Mouse (Mus musculus) brain, embryonic 14.5 days (tissue): ENCODE measurements at regions not wholly inside any gene's neighbourhood (a gene's known extent, or its start where the extent isn't known, plus 50 kb on each side); places are given as distances from the start of the nearest gene placed in this dataset.

Source experiments
- DNase-seq: peaks from one replicate; pipeline ENCODE4 v3.0.0-alpha.2; 2011; ENCODE audit warnings: low read depth
- CTCF ChIP-seq: fragments of 200-500 bp; IDR thresholded peaks from 2 replicates; pipeline ENCODE4 v1.5.1; 2012; ENCODE audit warnings: inconsistent platforms, mild to moderate bottlenecking, moderate library complexity, borderline replicate concordance; ENCODE audit not compliant: insufficient read depth, insufficient read length; ENCODE audit errors: extremely low read depth
- POLR2A ChIP-seq: fragments of 200-500 bp; IDR thresholded peaks from 2 replicates; pipeline ENCODE4 v1.6.1; 2012; ENCODE audit warnings: mild to moderate bottlenecking, inconsistent platforms, borderline replicate concordance; ENCODE audit not compliant: poor library complexity, insufficient read depth, insufficient read length, severe bottlenecking; ENCODE audit errors: extremely low read depth

DNA sequence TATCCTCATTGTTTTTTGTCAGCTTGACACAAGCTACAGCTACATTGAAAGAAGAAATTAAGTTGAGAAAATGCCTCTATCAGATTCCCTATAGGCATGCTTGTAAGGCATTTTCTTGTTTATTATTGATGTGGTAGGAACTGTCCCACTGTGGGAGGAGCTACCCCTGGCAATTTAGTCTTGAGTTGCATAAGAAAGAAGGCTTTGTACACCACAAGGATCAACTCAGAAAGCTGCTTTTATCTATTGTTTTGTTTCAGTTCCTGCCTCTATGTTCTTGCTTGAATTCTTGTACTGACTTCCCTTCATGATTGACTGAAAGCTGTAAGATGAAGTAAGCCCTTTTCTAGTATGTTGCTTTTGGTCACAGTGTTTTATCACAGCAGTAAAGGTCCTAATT lies 271.8 kb upstream of the Fat3 start:
- no peak for DNase-seq
- no peak for TF ChIP-seq POLR2A
- TF ChIP-seq CTCF, result no peak

DNA sequence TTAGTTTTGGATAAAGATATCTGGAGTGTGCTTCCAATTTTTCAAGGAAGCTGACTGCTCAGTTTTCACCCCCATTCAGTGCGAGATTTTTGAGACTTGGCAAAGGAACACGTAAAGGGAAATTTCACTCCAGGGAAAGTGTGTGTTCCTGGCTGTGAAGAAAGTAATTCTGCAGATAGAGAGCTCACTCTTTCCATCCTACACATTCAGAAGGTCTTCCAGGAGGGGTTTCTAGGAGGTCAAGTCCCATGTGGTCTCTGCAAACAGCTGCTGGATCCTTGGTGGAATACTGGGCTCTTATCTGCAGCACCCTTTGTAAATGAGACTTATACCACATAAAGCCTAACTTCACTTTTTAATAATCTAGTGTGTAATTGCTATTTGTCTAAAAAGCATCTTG lies 226.6 kb upstream of the Fat3 start:
- TF ChIP-seq POLR2A, result no peak
- no peak for TF ChIP-seq CTCF
- DNase-seq, result no peak

DNA sequence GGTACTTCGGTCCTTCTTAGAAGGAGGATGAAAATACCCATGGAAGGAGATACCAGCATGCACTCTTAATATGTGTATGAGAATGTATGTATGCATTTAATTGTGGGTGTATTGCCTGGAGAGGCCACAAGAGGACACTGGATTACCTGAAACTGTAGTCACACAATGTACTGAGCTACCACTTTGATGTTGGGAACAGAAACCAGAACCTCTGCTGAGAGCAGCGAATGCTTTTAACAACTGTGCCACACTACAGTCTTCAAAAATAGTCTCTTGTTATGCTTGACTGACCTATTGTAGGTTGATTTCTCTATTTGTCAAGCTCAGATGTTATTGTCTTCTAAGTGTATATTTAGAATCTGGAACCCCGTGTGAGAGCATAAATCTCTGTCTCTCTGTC lies 201.3 kb upstream of the Fat3 start:
- TF ChIP-seq CTCF (no peak), POLR2A (no peak)
- no peak for DNase-seq

DNA sequence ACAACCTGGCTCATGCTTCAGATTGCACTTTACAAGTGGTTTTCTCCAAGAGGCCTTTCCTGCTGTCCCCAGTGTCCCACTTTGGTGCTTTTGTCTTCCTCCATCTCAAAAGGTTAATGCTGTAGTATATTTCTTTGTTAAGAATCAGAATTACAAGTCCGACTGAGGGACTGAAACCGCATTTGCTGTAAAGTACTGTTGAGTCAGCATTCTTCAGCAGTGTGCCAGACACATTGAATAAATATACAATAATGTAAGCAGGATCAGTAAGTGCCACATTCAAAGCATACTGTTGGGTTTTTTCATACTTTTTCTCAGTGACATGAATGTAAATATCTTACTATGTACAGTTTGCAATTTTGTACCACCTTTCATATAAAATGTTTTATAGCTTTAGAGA lies 160.4 kb upstream of the Fat3 start:
- peak; percentile 51 for DNase-seq

DNA sequence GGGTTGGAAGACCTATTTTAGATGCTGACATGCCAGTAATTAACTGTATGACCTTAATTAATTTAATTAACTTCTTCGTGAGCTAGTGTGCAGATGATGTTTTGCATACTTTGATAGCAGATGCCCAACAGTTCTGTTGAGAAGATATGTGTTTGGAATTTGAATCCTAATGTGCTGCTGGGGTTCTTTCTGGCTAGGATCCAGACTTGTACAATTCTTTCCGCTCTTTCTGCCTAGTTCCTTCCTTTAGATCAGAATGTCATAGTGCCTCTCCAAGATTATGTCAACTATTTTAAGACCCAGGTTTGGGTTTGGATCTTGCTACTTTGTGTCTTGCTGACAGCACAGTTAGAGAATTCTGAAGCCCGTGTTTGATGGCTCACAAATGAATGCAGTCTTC lies 159.9 kb upstream of the Fat3 start:
- TF ChIP-seq POLR2A, result no peak
- no peak for TF ChIP-seq CTCF
- peak; percentile 78 for DNase-seq

More for the DNA sequence above, 160.4 kb upstream of the Fat3 start:
- TF ChIP-seq CTCF (no peak), POLR2A (no peak)
